Mouse (Mus musculus) midbrain, embryonic 14.5 days (tissue): ENCODE measurements at regions not wholly inside any gene's neighbourhood (a gene's known extent, or its start where the extent isn't known, plus 50 kb on each side); places are given as distances from the start of the nearest gene placed in this dataset.

Source experiments
- ATAC-seq: fragments of 200-750 bp; cut with Nextera tagmentation; 2 replicates; pipeline ENCODE4 v1.8.0; 2017; ENCODE audit warnings: moderate number of reproducible peaks, moderate library complexity; ENCODE audit not compliant: low FRiP score, low TSS enrichment
- DNase-seq: peaks from one replicate; pipeline ENCODE4 v3.0.0-alpha.2; 2015
- H3K27ac ChIP-seq: fragments of 300-500 bp; sonication (generic); replicated peaks from 2 replicates; pipeline ENCODE4 v1.5.1; 2014; ENCODE audit warnings: mild to moderate bottlenecking, low read depth, low read length, moderate library complexity
- H3K27me3 ChIP-seq: fragments of 300-500 bp; sonication (generic); 2 replicates; pipeline ENCODE4 v1.6.1; 2014; ENCODE audit warnings: low read length, control low read depth, mixed read lengths; ENCODE audit not compliant: control insufficient read depth, insufficient read depth
- H3K36me3 ChIP-seq: fragments of 300-500 bp; sonication (generic); 2 replicates; pipeline ENCODE4 v1.6.1; 2014; ENCODE audit warnings: low read length, control low read depth; ENCODE audit not compliant: control insufficient read depth, insufficient read depth
- H3K4me1 ChIP-seq: fragments of 300-500 bp; sonication (generic); 2 replicates; pipeline ENCODE4 v1.6.1; 2014; ENCODE audit warnings: mild to moderate bottlenecking, antibody characterized with exemption, low read length, control low read depth; ENCODE audit not compliant: control insufficient read depth, insufficient read depth
- H3K4me2 ChIP-seq: fragments of 300-500 bp; sonication (generic); 2 replicates; pipeline ENCODE4 v1.6.1; 2014; ENCODE audit warnings: mild to moderate bottlenecking, low read length, moderate library complexity
- H3K4me3 ChIP-seq: fragments of 300-500 bp; sonication (generic); replicated peaks from 2 replicates; pipeline ENCODE4 v1.5.1; 2014; ENCODE audit warnings: low read depth, low read length
- H3K9ac ChIP-seq: fragments of 300-500 bp; sonication (generic); replicated peaks from 2 replicates; pipeline ENCODE4 v1.6.1; 2014; ENCODE audit warnings: mild to moderate bottlenecking, low read length, moderate library complexity
- H3K9me3 ChIP-seq: fragments of 300-500 bp; sonication (generic); 2 replicates; pipeline ENCODE4 v1.6.1; 2016; ENCODE audit warnings: low read length, control low read depth, mixed read lengths; ENCODE audit not compliant: control insufficient read depth
- WGBS: fragments of 180-500 bp; shearing (Covaris S2); extraction: QIAGEN DNeasy Blood & Tissue Kit; methylation state at CpG from one replicate; pipeline ENCODE4 v1.1.7; 2014; 5-methylcytosine and 5-hydroxymethylcytosine counted together

- ATAC-seq = no peak
- 81% methylated on average over 2 of the region's 2 CpGs for WGBS
These were observed 135.6 kb upstream of the Fstl4 start for GRCm38 (mm10) chr11:52628875-52629274.

DNA sequence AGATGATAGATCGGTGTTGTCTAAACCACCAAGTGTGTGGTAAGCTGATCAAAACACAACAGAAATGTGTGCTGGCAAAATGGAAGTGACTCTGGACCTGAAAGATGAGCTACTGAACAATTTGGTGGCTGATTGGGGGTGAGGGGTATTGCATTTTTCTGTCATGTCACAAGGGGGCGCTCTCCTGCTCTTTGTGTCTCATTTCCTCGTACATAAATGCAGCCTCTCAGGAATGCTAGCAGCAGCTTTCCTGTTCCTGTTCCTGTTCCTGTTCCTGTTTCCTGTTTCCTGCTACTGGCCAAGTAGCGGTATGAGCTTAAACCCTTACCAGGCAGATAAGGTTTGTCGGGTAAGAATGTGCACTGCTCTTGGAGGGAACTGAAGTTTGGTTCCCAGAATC, 134.7 kb upstream of the Fstl4 start:
- no peaks in the 10 kb centered on the region for H3K4me1 ChIP-seq
- ATAC-seq (no peak), DNase-seq (no peak)
- H3K4me2 ChIP-seq = no peak overlapping the region
- no peak overlapping the region for H3K4me3 ChIP-seq
- H3K27me3 ChIP-seq = no peaks in the 10 kb centered on the region
- 51% methylated on average over 5 of the region's 5 CpGs for WGBS
- H3K27ac ChIP-seq = no peak overlapping the region
- H3K36me3 ChIP-seq = no peaks in the 10 kb centered on the region
- no peak overlapping the region for H3K9ac ChIP-seq
- H3K9me3 ChIP-seq = no peaks in the 10 kb centered on the region

More at GRCm38 (mm10) chr11:52628875-52629274, 135.6 kb upstream of the Fstl4 start:
- H3K9ac ChIP-seq = no peak overlapping the region
- H3K4me3 ChIP-seq = no peak overlapping the region
- no peak overlapping the region for H3K4me2 ChIP-seq
- no peak for DNase-seq
- no peaks in the 10 kb centered on the region for H3K36me3 ChIP-seq
- no peak overlapping the region for H3K27ac ChIP-seq
- no peaks in the 10 kb centered on the region for H3K4me1 ChIP-seq
- no peaks in the 10 kb centered on the region for H3K9me3 ChIP-seq
- H3K27me3 ChIP-seq = no peaks in the 10 kb centered on the region

GRCm38 (mm10) chr11:52631579-52631978, 132.9 kb upstream of the Fstl4 start:
- Histone ChIP-seq H3K27me3 (no peaks in the 10 kb centered on the region), H3K4me3 (no peak overlapping the region), H3K4me1 (no peaks in the 10 kb centered on the region; the same call in 1 of the 2 replicates), H3K4me2 (no peak overlapping the region), H3K27ac (no peak overlapping the region), H3K36me3 (no peaks in the 10 kb centered on the region), H3K9ac (no peak overlapping the region), H3K9me3 (no peaks in the 10 kb centered on the region)
- DNase-seq (no peak), ATAC-seq (no peak)
- 45% methylated on average over 3 of the region's 3 CpGs for WGBS

- Histone ChIP-seq H3K27me3 (no peaks in the 10 kb centered on the region), H3K36me3 (no peaks in the 10 kb centered on the region), H3K27ac (no peak overlapping the region), H3K4me2 (no peak overlapping the region), H3K9ac (no peak overlapping the region), H3K4me1 (no peaks in the 10 kb centered on the region; the same call in 1 of the 2 replicates), H3K4me3 (no peak overlapping the region), H3K9me3 (no peaks in the 10 kb centered on the region)
- DNase-seq (no peak), ATAC-seq (no peak)
- WGBS = 71% methylated on average over 3 of the region's 3 CpGs
These were observed 130.2 kb upstream of the Fstl4 start for GRCm38 (mm10) chr11:52634189-52634588.

DNA sequence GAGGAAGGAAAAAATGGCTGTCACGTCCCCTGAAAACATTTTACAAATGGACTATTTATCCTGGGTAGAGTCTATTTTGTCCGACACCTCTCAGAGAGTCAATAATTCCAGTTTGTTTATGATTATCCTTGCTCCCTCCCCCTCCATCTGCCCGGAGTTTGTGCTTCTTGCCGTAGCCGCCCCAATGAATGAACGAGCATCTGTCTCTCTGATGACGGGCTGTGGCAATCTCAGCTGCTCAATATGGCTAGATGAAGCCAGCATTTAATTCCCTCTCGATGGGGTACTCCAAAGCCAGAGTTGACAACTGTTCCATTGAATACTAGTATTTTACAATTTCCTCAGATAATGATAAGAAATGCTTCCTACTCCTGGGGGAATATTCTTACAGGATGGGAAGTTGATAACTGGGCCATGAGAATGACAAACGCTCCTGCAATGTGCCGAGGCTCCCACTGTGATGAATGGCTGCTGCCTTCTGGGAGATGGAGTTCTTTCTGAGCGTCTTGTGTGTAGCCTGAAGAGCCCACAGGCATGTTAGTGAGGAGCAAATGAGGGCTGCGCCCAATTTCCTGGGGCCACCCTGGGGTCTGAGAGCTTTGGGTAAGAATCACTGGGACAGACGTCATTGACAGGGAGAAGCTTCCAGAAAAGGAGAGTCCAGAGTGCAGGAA, 128.6 kb upstream of the Fstl4 start:
- ATAC-seq (no peak), DNase-seq (no peak)
- Histone ChIP-seq H3K36me3 (no peaks in the 10 kb centered on the region), H3K9me3 (no peaks in the 10 kb centered on the region), H3K4me3 (no peak overlapping the region), H3K27ac (no peak overlapping the region), H3K4me1 (peaks cover 7% of the 10 kb centered on the region), H3K9ac (no peak overlapping the region), H3K4me2 (no peak overlapping the region), H3K27me3 (no peaks in the 10 kb centered on the region)
- 65% methylated on average over 13 of the region's 13 CpGs for WGBS

DNA sequence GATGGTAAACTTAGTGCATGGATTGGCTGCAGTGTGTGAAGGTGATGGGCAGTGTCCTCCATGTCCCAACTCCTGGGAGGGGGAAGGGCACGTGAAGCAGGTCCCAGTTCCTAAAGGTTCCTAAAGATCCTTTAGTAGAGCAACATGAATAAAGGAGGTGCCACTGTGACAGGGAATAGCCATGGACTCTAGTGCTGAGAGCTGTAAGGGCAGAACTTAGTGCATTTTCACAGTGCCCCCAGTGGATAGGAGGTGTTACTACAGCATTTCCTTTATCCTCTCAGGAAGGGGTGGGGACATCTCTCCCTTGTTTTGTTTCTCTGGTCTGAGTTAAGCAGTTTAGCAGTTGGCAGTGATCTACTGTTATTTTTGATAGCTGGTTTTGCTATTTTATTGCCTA, 125.5 kb upstream of the Fstl4 start:
- DNase-seq (no peak), ATAC-seq (no peak)
- Histone ChIP-seq H3K27ac (no peak overlapping the region), H3K27me3 (no peaks in the 10 kb centered on the region; the same call in 1 of the 2 replicates), H3K36me3 (no peaks in the 10 kb centered on the region), H3K4me2 (no peak overlapping the region), H3K4me3 (no peak overlapping the region), H3K9ac (no peak overlapping the region), H3K4me1 (peaks cover 22% of the 10 kb centered on the region), H3K9me3 (no peaks in the 10 kb centered on the region)
- 100% methylated on average over 1 of the region's 1 CpGs for WGBS

DNA sequence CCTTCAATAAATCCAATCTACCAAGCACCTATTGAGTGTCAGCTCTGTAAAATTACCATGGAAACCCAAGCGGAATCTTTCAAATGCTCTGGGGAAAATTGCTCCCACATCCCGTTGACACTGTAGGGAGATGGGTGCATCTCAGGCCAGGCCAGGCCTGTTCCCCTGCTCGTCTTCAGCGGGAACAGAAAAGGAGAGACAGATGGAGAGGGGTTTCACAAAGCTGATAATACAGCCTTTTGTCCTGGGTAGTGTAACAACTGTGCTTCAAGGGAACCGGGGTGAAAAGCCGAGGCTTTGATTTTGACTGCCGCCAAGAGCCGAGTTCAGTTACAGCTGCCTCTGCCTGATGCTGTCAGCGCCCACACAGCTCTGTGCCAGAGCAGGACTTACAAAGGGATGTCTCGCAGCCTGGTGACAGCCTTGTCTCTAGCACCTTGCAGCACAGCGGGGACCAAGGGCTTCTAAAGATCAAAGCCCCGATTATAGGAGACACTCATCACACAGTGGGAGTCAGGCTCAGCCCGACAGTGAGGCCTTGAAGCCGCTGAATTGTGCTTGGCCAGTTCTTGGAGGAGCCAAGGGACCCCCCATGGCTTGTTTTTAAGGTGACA, 122.6 kb upstream of the Fstl4 start:
- ATAC-seq = no peak
- H3K27ac ChIP-seq = 0 out of 2 replicates have a peak overlapping the region, but pooled peaks have one; percentile 9

DNA sequence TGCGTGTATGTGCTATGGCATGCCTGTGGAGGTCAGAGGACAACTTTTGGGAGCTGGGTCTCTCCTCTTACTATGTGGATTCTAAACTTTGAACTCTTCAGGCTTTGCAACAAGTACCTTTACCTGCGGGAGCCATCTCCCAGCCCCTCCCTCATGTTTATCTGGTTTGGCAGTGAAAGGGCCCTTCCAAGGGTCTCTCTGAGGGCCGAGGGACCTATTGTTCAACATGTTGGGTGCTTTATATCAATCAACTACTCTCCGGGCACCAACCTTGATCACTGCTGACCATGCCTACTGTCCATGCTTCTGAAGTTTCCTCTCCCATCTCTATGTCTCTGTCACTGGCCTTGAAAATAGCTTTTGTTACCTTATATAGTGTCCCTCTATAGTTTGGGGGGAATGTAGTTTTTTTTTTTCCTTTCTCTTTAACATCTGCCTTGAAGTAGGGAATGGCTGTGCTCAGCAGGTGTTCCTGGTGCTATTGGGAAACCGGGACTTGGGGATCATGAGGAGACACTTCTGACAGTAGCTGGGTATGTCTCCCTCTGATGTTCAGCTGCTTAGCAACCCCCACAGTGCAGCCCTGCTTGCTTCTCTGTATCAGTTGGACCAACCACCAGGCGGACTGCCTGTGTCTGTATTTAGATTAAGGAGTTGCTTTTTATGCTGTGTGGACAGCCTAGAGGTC, 120.2 kb upstream of the Fstl4 start:
- no peaks in the 10 kb centered on the region; the same call in 1 of the 2 replicates for H3K27me3 ChIP-seq
- H3K9ac ChIP-seq = no peak overlapping the region
- no peak for ATAC-seq
- H3K4me1 ChIP-seq = peaks cover 26% of the 10 kb centered on the region
- H3K27ac ChIP-seq = no peak overlapping the region
- no peak overlapping the region for H3K4me2 ChIP-seq
- WGBS = 17% methylated on average over 6 of the region's 6 CpGs
- H3K36me3 ChIP-seq = no peaks in the 10 kb centered on the region
- H3K4me3 ChIP-seq = no peak overlapping the region
- H3K9me3 ChIP-seq = no peaks in the 10 kb centered on the region
- DNase-seq = peak; percentile 62

More for the DNA sequence above, 122.6 kb upstream of the Fstl4 start:
- no peaks in the 10 kb centered on the region for H3K36me3 ChIP-seq
- peak; percentile 70 for DNase-seq
- no peak overlapping the region for H3K4me3 ChIP-seq
- H3K9me3 ChIP-seq = no peaks in the 10 kb centered on the region
- no peaks in the 10 kb centered on the region; the same call in 1 of the 2 replicates for H3K27me3 ChIP-seq
- H3K4me2 ChIP-seq = no peak overlapping the region
- WGBS = 5% methylated on average over 14 of the region's 14 CpGs
- no peak overlapping the region for H3K9ac ChIP-seq
- peaks cover 26% of the 10 kb centered on the region for H3K4me1 ChIP-seq
